Comparison of ENCODE assay signal across 9 mouse cellular contexts in the genomic region with DNA sequence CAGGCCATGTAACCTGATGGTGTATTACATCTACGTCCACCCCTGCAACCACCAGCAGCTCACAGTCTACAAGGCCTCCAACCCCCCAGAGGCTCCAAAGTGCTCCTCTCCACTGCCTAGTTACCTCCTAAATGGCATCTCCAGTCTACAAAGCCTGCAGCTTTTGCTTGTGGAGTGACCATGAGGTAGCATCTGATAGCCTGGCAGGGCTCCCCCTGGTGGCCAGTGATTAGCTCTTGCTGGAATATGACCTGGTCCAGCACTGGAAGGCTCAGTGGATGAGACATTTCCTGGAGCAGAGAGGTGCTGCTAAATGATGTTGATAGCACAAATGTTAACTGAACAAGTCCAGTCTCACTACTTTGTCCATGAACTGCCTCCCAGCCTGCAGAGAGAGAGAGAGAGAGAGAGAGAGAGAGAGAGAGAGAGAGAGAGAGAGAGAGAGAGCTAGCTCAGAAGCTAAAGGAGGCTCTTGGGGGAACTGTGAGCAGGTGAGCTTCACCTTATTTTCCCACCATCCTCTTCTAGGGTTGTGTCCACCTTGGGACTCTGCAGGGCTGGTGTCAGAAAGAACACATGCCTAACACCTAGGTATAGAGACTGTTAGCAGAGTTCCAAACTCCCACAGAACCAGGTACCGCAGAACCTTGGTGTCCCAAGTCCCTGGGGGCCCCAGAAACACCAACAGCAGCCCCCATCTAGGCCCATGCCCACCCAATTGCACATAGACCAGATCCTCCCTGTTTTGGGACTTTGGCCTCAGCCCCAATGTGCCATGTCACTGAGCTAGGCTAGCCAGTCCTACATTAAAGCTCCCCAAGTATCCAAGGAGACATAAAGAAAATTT. TPM values are rescaled to one million over a fixed set of nuclear protein-coding genes. Genes with fewer than 3 reads are reported as not detected.
DNase-seq lines count a peak whose midpoint lies in the region; ATAC-seq and TF ChIP-seq lines count a peak whose summit lies in the region.
"Had no signal": no experiment of that assay in that cellular context is flagged by ENCODE, and none has a peak within 500 bp of the region (broad histone marks: within the 10 kb centered on the region; RNA-seq: fewer than 3 reads in every experiment).

No protein-coding gene starts in this region.

- no peak overlapping the region for H3K4me2 ChIP-seq in forebrain, embryonic 11.5 days (ENCODE audit: low read depth, low read length, severe bottlenecking)

- H3K36me3 ChIP-seq in G1E (replicated peaks) = no peaks in the 10 kb centered on the region
- H3K36me3 ChIP-seq in forebrain, embryonic 11.5 days (ENCODE audit: control insufficient read depth, insufficient read depth, low read length) = no peaks in the 10 kb centered on the region

- no peak for TF ChIP-seq POLR2A in lung, adult 2 months (IDR thresholded peaks at IDR 0.05; ENCODE audit: borderline replicate concordance, extremely low read depth, low read depth, low read length)

- intact Hi-C loops in heart, postnatal 14 days (cut with DNase I) = loop anchor here (1.0 to 5.0 kb wide), 2 partner anchors 46 to 79 kb away; no protein-coding TSS in a partner anchor

- H3K27ac ChIP-seq in forebrain, embryonic 11.5 days (ENCODE audit: low read depth, low read length) = no peak overlapping the region

- H3K9me3 ChIP-seq in G1E (replicated peaks) = no peaks in the 10 kb centered on the region
- H3K9me3 ChIP-seq in forebrain, embryonic 11.5 days (ENCODE audit: control insufficient read depth, low read length) = no peaks in the 10 kb centered on the region

- no peak overlapping the region for H3K9ac ChIP-seq in forebrain, embryonic 11.5 days (ENCODE audit: low read length)

- no peak for ATAC-seq in G1E (ENCODE audit: extremely low read depth, insufficient number of reproducible peaks, low FRiP score, poor library complexity, severe bottlenecking)
- peak; percentile 76 for ATAC-seq in forebrain, embryonic 11.5 days (replicated peaks; ENCODE audit: low FRiP score)

- peak; percentile 55 for DNase-seq in G1E (ENCODE audit: low spot score)
- DNase-seq in c-Kit-positive CD71-positive TER-119-negative erythroid progenitor cells, embryonic 14.5 days (ENCODE audit: low read depth) = peak; percentile 30
- DNase-seq in forebrain, embryonic 11.5 days (ENCODE audit: low spot score) = peak; percentile 92
- peak; percentile 82 to 85 for DNase-seq in heart, postnatal 14 days
- peak; percentile 92 to 93 for DNase-seq in kidney, postnatal 4 days
- DNase-seq in lung, adult 2 months = peak; percentile 56
- DNase-seq in retina, postnatal 1 day = peak; percentile 88
- DNase-seq in urinary bladder, adult 2 months (ENCODE audit: low spot score) = peak; percentile 67

- 79% methylated on average over 2 of the region's 2 CpGs for WGBS in forebrain, embryonic 11.5 days
- 92% methylated on average over 2 of the region's 2 CpGs for WGBS in lung, adult 2 months

- H3K27me3 ChIP-seq in G1E (ENCODE audit: insufficient read depth, low read length) = peaks cover 8% of the 10 kb centered on the region
- peaks cover 15% of the 10 kb centered on the region for H3K27me3 ChIP-seq in forebrain, embryonic 11.5 days (ENCODE audit: control insufficient read depth, insufficient read depth, low read length)

- peak; percentile 54 for TF ChIP-seq CTCF in G1E (IDR thresholded peaks at IDR 0.05; ENCODE audit: low read depth, low read length)
- TF ChIP-seq CTCF in lung, adult 2 months (IDR thresholded peaks at IDR 0.05; ENCODE audit: insufficient read depth, low read length) = peak; percentile 77

- H3K4me3 ChIP-seq in G1E (ENCODE audit: low read depth, low read length) = no peak overlapping the region
- H3K4me3 ChIP-seq in forebrain, embryonic 11.5 days (ENCODE audit: low read depth, low read length) = no peak overlapping the region
- H3K4me3 ChIP-seq in lung, adult 2 months (replicated peaks; ENCODE audit: extremely low read depth, low read depth, low read length) = no peak overlapping the region
- H3K4me3 ChIP-seq: erythroblast, embryonic 14.5 days had no signal

- H3K4me1 ChIP-seq in G1E (ENCODE audit: insufficient read depth, low read depth, low read length) = no peaks in the 10 kb centered on the region
- H3K4me1 ChIP-seq in forebrain, embryonic 11.5 days (replicated peaks; ENCODE audit: control insufficient read depth, insufficient read depth, low read length) = peaks cover 9% of the 10 kb centered on the region
- H3K4me1 ChIP-seq in lung, adult 2 months (ENCODE audit: control insufficient read depth, insufficient read depth, low read length) = no peaks in the 10 kb centered on the region

RNA-seq across cellular contexts. Expression of gene Lmo1, which starts 43.3 kb away (rescaled TPM):
- not detected in 2 replicates for total RNA-seq in G1E (2014; fragmentation: Nextera tagmentation)
- total RNA-seq in G1E (2017) = 0.12 TPM in 1 of 2 replicates, not detected in the other
- not detected in 2 replicates for polyA plus RNA-seq in G1E (2012)
- polyA plus RNA-seq in forebrain, embryonic 11.5 days (2014; fragmentation: Nextera tagmentation; extraction: Ambion mirVana) = 114 and 145 TPM in 2 replicates
- total RNA-seq in heart, postnatal 14 days (2021) = 1 to 10 TPM; 1.8 to 2.6 TPM
- 7.5 and 8.7 TPM in 2 replicates for polyA plus RNA-seq in lung, adult 2 months (2012; rRNA removed)
- 155 and 164 TPM in 2 replicates for polyA plus RNA-seq in urinary bladder, adult 2 months (2012; rRNA removed)
- polyA plus RNA-seq: erythroblast, embryonic 14.5 days had no signal

Comparison
In these comparisons a context has a peak if more than half of its experiments do, and no peak if none do; other contexts are left out.
1. DNase-seq: peak in every context shown above with its lines; median percentile 92 in kidney, postnatal 4 days; 92 in forebrain, embryonic 11.5 days; 88 in retina, postnatal 1 day; 84 in heart, postnatal 14 days; 67 in urinary bladder, adult 2 months; 56 in lung, adult 2 months; 55 in G1E; 30 in c-Kit-positive CD71-positive TER-119-negative erythroid progenitor cells, embryonic 14.5 days.
2. RNA of gene Lmo1, which starts 43.3 kb away (polyA plus RNA-seq): 155 to 164 TPM in urinary bladder, adult 2 months and 114 to 145 TPM in forebrain, embryonic 11.5 days; 7.5 to 8.7 TPM in lung, adult 2 months and not detected in G1E; every median in the first group is over 10 times any median in the second.